Mouse (Mus musculus): ENCODE data around the gene Nlgn3. TPM values are rescaled to one million over a fixed set of nuclear protein-coding genes. Genes with fewer than 3 reads are reported as not detected.
A peak's percentile ranks its signal among the peaks of the same experiment; 100 is the strongest.

The Nlgn3 gene
- polyA plus RNA-seq, 1 experiment from 2014 or later = 0.25 TPM

DNA sequence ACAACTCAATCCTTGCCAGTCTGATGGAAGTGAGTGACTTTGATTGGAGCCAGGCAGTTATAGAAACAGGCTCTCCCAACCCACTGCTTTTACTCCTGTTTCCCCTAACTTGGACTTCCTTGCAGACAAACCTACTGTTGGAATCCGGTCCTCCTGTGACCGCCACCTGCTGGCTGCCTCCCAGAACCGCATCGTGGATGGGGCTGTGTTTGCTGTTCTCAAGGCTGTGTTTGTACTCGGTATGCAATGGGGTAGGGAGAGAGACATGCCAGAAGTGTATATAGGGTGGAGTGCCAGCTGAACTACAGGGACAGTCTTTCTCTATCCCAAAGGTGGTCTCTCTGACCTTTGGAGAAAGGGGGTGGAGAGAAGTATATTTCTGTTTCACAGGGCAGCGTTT lies 13.4 kb upstream of the Nlgn3 start:
- no peaks in the 10 kb centered on the region for H3K27me3 ChIP-seq (replicated peaks; ENCODE audit: insufficient read depth, low read length)
- no peak overlapping the region for H3K4me2 ChIP-seq (replicated peaks; ENCODE audit: low read depth, low read length)
- no peaks in the 10 kb centered on the region for H3K9me3 ChIP-seq (ENCODE audit: low read length)
- no peak overlapping the region for H3K9ac ChIP-seq (replicated peaks; ENCODE audit: low read depth)
- H3K4me1 ChIP-seq (ENCODE audit: insufficient read depth, low read depth, low read length) = no peaks in the 10 kb centered on the region
- 18% methylated on average over 5 of the region's 6 CpGs for WGBS
- DNase-seq (ENCODE audit: low spot score) (peak; percentile 36), ATAC-seq (peak; percentile 50; the same call in 1 of the 2 replicates)
- no peak overlapping the region for H3K4me3 ChIP-seq (ENCODE audit: low read depth, low read length)
- TF ChIP-seq EP300 (IDR thresholded peaks at IDR 0.05) = no peak
- TF ChIP-seq CTCF (IDR thresholded peaks at IDR 0.05) = peak; percentile 83
- peaks cover 4% of the 10 kb centered on the region for H3K36me3 ChIP-seq (ENCODE audit: insufficient read depth, low read length)
- H3K27ac ChIP-seq (ENCODE audit: low read length) = no peak overlapping the region

DNA sequence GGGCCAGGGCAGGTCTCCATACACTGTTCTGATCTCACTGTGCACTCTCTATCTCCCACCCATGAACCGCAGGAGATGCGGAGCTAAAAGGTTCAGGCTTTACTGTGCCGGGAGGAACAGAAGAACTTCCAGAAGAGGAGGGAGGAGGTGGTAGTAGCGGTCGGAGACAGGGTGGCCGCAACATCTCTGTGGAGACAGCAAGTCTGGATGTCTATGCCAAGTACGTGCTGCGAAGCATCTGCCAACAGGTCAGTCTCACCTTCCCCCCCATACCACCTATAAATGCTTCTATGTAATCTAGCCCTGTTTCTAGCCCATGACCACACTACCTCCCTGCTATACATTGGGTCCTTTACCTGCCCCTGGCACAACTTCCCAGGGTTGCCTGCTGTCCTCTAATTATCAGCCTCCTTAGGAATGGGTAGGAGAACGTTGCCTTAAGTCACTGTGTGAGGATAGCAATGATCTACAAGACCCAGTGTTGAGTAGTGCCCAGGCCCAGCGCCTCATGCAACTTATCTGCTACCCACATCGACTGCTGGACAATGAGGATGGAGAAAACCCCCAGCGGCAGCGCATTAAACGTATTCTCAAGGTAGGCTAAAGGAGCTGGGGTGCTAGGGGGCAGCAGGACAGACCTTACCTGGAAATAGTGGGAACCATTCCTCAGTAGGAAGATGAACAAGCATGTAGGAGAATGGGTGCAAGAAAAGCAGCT lies 12.9 kb upstream of the Nlgn3 start:
- ATAC-seq (no peak), DNase-seq (ENCODE audit: low spot score) (no peak)
- 91% methylated on average over 14 of the region's 14 CpGs for WGBS
- TF ChIP-seq CTCF (IDR thresholded peaks at IDR 0.05) (no peak), EP300 (IDR thresholded peaks at IDR 0.05) (no peak)
- Histone ChIP-seq H3K4me1 (ENCODE audit: insufficient read depth, low read depth, low read length) (no peaks in the 10 kb centered on the region), H3K4me3 (ENCODE audit: low read depth, low read length) (no peak overlapping the region), H3K27ac (ENCODE audit: low read length) (no peak overlapping the region), H3K9ac (replicated peaks; ENCODE audit: low read depth) (no peak overlapping the region), H3K36me3 (ENCODE audit: insufficient read depth, low read length) (peaks cover 4% of the 10 kb centered on the region), H3K4me2 (replicated peaks; ENCODE audit: low read depth, low read length) (no peak overlapping the region), H3K9me3 (ENCODE audit: low read length) (no peaks in the 10 kb centered on the region), H3K27me3 (replicated peaks; ENCODE audit: insufficient read depth, low read length) (no peaks in the 10 kb centered on the region)

GRCm38 (mm10) chrX:101287543-101287942 lies 11.4 kb upstream of the Nlgn3 start:
- Histone ChIP-seq H3K9ac (replicated peaks; ENCODE audit: low read depth) (no peak overlapping the region), H3K9me3 (ENCODE audit: low read length) (no peaks in the 10 kb centered on the region), H3K36me3 (ENCODE audit: insufficient read depth, low read length) (peaks cover 4% of the 10 kb centered on the region), H3K4me3 (ENCODE audit: low read depth, low read length) (no peak overlapping the region), H3K27me3 (replicated peaks; ENCODE audit: insufficient read depth, low read length) (no peaks in the 10 kb centered on the region), H3K27ac (ENCODE audit: low read length) (no peak overlapping the region), H3K4me2 (replicated peaks; ENCODE audit: low read depth, low read length) (no peak overlapping the region), H3K4me1 (ENCODE audit: insufficient read depth, low read depth, low read length) (no peaks in the 10 kb centered on the region)
- DNase-seq (ENCODE audit: low spot score) (no peak), ATAC-seq (no peak; the same call in 1 of the 2 replicates)
- TF ChIP-seq EP300 (IDR thresholded peaks at IDR 0.05) = no peak
- no peak for TF ChIP-seq CTCF (IDR thresholded peaks at IDR 0.05)
- 79% methylated on average over 3 of the region's 3 CpGs for WGBS

- no peak for DNase-seq (ENCODE audit: low spot score)
- Histone ChIP-seq H3K36me3 (ENCODE audit: insufficient read depth, low read length) (peaks cover 4% of the 10 kb centered on the region), H3K4me1 (ENCODE audit: insufficient read depth, low read depth, low read length) (no peaks in the 10 kb centered on the region), H3K27me3 (replicated peaks; ENCODE audit: insufficient read depth, low read length) (no peaks in the 10 kb centered on the region), H3K9ac (replicated peaks; ENCODE audit: low read depth) (no peak overlapping the region), H3K4me2 (replicated peaks; ENCODE audit: low read depth, low read length) (no peak overlapping the region), H3K9me3 (ENCODE audit: low read length) (no peaks in the 10 kb centered on the region), H3K4me3 (ENCODE audit: low read depth, low read length) (no peak overlapping the region), H3K27ac (ENCODE audit: low read length) (no peak overlapping the region)
- 90% methylated on average over 6 of the region's 6 CpGs for WGBS
- no peak for ATAC-seq
- TF ChIP-seq EP300 (IDR thresholded peaks at IDR 0.05) (no peak), CTCF (IDR thresholded peaks at IDR 0.05) (no peak)
These were observed 10.5 kb upstream of the Nlgn3 start for GRCm38 (mm10) chrX:101288432-101288831.

- Histone ChIP-seq H3K4me3 (ENCODE audit: low read depth, low read length) (no peak overlapping the region), H3K36me3 (ENCODE audit: insufficient read depth, low read length) (peaks cover 4% of the 10 kb centered on the region), H3K4me2 (replicated peaks; ENCODE audit: low read depth, low read length) (no peak overlapping the region), H3K4me1 (ENCODE audit: insufficient read depth, low read depth, low read length) (no peaks in the 10 kb centered on the region), H3K27ac (ENCODE audit: low read length) (no peak overlapping the region), H3K9me3 (ENCODE audit: low read length) (no peaks in the 10 kb centered on the region), H3K9ac (replicated peaks; ENCODE audit: low read depth) (no peak overlapping the region), H3K27me3 (replicated peaks; ENCODE audit: insufficient read depth, low read length) (no peaks in the 10 kb centered on the region)
- WGBS = 82% methylated on average over 7 of the region's 7 CpGs
- DNase-seq (ENCODE audit: low spot score) = no peak
- no peak for TF ChIP-seq EP300 (IDR thresholded peaks at IDR 0.05)
- TF ChIP-seq CTCF (IDR thresholded peaks at IDR 0.05) = no peak
- no peak for ATAC-seq
These were observed 9.9 kb upstream of the Nlgn3 start for GRCm38 (mm10) chrX:101289037-101289436.

GRCm38 (mm10) chrX:101290111-101290510 lies 8.9 kb upstream of the Nlgn3 start:
- Histone ChIP-seq H3K27ac (ENCODE audit: low read length) (no peak overlapping the region), H3K27me3 (replicated peaks; ENCODE audit: insufficient read depth, low read length) (no peaks in the 10 kb centered on the region), H3K36me3 (ENCODE audit: insufficient read depth, low read length) (peaks cover 4% of the 10 kb centered on the region), H3K9ac (replicated peaks; ENCODE audit: low read depth) (no peak overlapping the region), H3K4me2 (replicated peaks; ENCODE audit: low read depth, low read length) (no peak overlapping the region), H3K4me3 (ENCODE audit: low read depth, low read length) (no peak overlapping the region), H3K9me3 (ENCODE audit: low read length) (no peaks in the 10 kb centered on the region), H3K4me1 (ENCODE audit: insufficient read depth, low read depth, low read length) (no peaks in the 10 kb centered on the region)
- ATAC-seq (no peak), DNase-seq (ENCODE audit: low spot score) (no peak)
- TF ChIP-seq EP300 (IDR thresholded peaks at IDR 0.05) = no peak
- 83% methylated on average over 10 of the region's 10 CpGs for WGBS
